Mouse (Mus musculus) lung, embryonic 16.5 days (tissue): ENCODE measurements around the gene Usp40. TPM values are rescaled to one million over a fixed set of nuclear protein-coding genes. Genes with fewer than 3 reads are reported as not detected.

Experiments used
- microRNA-seq: library from miRNA; unstranded; fragments of <30 nt; microRNA quantifications from one replicate; pipeline ENCODE4, GENCODE M21; 2016
- polyA plus RNA-seq: library from polyadenylated mRNA; unstranded; fragments of >200 nt; fragmentation: Nextera tagmentation; extraction: Ambion mirVana; gene quantifications from 2 replicates; pipeline ENCODE4 v1.2.1, GENCODE M21; 2015

Gene Usp40
- polyA plus RNA-seq, 1 experiment from 2014 or later = 35.4 TPM

Small RNA genes within 50 kb of the gene (microRNA-seq; reads per million reads assigned to microRNA genes)
- gene Gm25198 = not detected

Other genes with a start within 250 kb of the Usp40 start
- 1.1 and 1.2 TPM in 2 replicates for gene Sag, start 204.9 kb downstream of the Usp40 start, polyA plus RNA-seq
- gene Dgkd, start 155.3 kb downstream of the Usp40 start, polyA plus RNA-seq = 32.9 and 33.9 TPM in 2 replicates
- not detected in 2 replicates for gene Ugt1a10, start 46.8 kb upstream of the Usp40 start, polyA plus RNA-seq
- not detected in 2 replicates for gene Ugt1a9, start 62.2 kb upstream of the Usp40 start, polyA plus RNA-seq
- not detected in 2 replicates for gene Ugt1a8, start 79.3 kb upstream of the Usp40 start, polyA plus RNA-seq
- 2.3 TPM in 2 replicates for gene Ugt1a7c, start 86.5 kb upstream of the Usp40 start, polyA plus RNA-seq
- 0.43 and 0.94 TPM in 2 replicates for gene Ugt1a6b, start 94.7 kb upstream of the Usp40 start, polyA plus RNA-seq
- gene Ugt1a6a, start 126.3 kb upstream of the Usp40 start, polyA plus RNA-seq = 3.7 and 3.9 TPM in 2 replicates
- gene Ugt1a5, start 157.5 kb upstream of the Usp40 start, polyA plus RNA-seq = not detected in 2 replicates
- gene Ugt1a2, start 192.1 kb upstream of the Usp40 start, polyA plus RNA-seq = not detected in 2 replicates
- 4.1 and 6.5 TPM in 2 replicates for gene Dnajb3, start 197.2 kb upstream of the Usp40 start, polyA plus RNA-seq
- gene Ugt1a1, start 203.4 kb upstream of the Usp40 start, polyA plus RNA-seq = not detected in 2 replicates
- gene Mroh2a, start 218.4 kb upstream of the Usp40 start, polyA plus RNA-seq = 1.0 and 1.7 TPM in 2 replicates